Mouse (Mus musculus) CD8-positive naive resting alpha-beta T cell, adult 2 months (primary cell): ENCODE measurements around the gene Sytl5.

Source experiments
- DNase-seq, 2 experiments: peaks; one replicate each; pipeline ENCODE4 v3.0.0; 2022; ENCODE audit warnings: low read depth in 2 of 2, low spot score in 2 of 2

Sytl5 gene

GRCm38 (mm10) chrX:9885322-9885721 lies at the start of gene Sytl5:
Gene Sytl5 (plus strand): TSS chrX:9885622.
- no peak for DNase-seq

- no peak for DNase-seq
Observed at GRCm38 (mm10) chrX:9846628-9847027, 38.8 kb upstream of the Sytl5 start, which contains the start of gene Hypm. Gene Hypm (plus strand): TSS chrX:9846928.

DNA sequence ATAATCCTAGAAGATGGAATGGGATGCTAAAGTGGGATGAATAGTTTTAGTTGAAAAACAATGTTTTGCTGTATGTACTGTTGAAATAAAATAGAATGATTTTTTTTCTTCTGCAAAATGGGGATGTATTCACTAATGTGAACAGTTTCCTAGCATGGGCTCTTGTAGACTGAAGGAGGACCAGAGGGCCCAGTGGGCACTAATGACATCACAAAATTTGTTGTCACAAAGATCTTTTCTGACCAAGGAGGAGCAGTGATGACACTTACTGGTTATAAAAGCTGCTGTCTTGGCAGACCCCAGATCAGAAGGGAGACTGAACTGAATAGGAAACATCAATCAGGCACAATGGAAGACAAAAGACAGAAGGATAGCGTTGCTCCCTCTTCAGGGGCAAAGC lies 36.0 kb upstream of the Sytl5 start, which contains the start of gene H2al3:
Gene H2al3 (plus strand): TSS at position 301 of the 400 bp plus-strand sequence.
- DNase-seq, result no peak

DNA sequence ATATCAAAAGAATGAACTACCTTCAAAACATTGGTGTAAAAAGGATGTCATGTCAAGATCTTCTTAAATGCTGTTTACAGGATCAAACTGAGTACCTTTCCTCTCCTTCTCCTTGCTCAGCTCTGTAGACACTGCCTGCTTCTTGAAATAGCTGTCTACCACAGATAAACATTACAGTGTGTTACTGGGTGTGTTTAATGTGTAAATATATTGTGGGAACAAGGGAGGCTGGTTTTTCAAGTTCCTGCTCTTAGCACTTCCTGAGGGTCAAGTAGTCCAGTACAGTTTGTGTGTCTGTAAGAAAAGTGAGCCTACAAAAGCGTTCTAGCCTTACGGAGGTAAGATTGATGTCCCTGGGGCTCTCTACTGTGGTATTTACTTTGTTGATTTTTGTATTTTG lies 23.6 kb upstream of the Sytl5 start:
- no peak for DNase-seq

- DNase-seq, result no peak
Observed at GRCm38 (mm10) chrX:9875519-9875918, 9.9 kb upstream of the Sytl5 start.

GRCm38 (mm10) chrX:9909572-9909971 lies 24.1 kb downstream of the Sytl5 start:
- no peak for DNase-seq

DNA sequence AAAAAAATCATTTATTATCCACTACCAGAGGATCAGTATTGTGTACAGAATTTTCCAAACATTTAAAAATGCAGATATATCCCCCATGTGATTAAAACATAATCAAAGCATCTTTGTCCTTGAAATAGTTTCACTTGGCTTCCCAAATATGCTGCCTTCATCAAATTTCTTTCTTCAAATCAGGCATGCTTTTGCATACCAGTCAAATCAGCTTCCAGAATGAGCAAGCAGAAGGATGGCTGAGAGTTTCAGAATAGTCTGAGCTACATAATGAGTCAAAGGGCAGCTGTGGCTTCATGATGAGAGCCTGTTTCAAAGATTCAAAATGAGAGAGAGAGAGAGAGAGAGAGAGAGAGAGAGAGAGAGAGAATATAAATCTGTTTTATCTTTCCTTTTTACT lies 48.4 kb downstream of the Sytl5 start:
- DNase-seq, result no peak

DNA sequence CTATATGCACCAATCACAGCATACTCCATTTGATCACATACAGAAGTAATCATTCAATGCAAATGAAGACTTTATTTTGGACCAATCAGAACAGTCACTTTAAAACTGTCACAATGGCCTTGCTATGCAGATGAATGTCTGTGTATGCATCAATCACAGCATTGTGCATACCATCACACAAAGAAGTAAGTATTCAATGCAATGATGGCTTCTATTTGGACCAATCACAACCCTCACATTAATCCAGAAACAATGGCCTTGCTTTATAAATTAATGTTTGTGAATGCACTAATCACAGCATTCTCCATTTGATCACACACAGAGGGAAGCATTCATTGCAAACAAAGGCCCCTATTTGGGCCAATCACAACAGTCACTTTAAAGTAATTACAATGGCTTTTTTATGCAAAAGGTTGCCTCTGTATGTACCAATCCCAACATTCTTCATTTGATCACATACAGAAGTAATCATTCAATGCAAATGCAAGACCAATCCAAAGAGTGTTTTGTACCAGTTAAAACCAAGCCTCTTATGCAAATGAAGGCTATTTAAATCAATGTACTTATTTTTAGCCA lies 98.8 kb downstream of the Sytl5 start:
- no peak for DNase-seq

DNA sequence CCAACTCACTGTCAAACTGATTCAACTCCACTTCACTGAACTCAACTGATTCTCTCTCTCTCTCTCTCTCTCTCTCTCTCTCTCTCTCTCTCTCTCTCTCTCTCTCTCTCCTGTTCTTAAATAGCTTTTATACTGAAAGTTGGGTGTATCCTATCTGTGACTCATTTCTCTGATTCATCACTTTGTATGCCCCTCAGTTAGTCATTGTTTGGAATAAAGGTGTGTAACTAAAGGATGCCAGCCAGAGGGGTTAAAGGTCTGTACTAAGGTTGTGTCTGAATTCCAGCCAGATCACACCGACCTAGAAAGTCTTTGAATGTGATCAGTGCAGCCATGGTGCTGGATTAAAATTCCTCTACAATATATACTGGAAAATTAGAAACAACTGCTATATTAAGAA lies 115.3 kb downstream of the Sytl5 start:
- no peak for DNase-seq

GRCm38 (mm10) chrX:10005946-10006345 lies 120.5 kb downstream of the Sytl5 start:
- no peak for DNase-seq

DNA sequence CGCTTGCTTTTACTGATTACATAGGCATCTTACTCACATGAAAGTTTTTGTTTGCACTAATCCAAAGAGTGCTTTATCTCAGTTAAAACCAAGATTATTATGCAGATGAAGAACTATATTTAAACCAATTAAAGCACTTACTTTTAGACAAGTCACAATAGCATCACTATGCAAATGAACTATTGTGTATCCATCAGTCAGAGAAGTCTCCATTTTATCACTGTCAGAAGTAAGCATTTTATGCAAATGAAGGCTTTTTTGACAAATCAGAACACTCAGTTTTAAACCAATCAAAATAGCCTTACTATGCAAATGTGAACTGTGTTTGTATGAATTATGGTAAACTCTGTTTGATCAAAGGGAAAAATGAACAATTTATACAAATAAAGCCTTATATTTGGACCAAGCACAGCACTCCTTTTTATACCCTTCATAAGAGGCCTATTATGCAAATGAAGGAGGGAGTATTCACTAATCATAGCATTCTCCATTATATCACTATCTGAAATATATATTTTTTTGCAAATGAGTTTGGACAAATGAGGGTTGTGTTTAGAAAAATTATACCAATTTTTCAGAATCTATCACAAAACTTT lies 122.4 kb downstream of the Sytl5 start:
- DNase-seq, result no peak

- no peak for DNase-seq
Observed at GRCm38 (mm10) chrX:10010202-10010601, 124.8 kb downstream of the Sytl5 start.

DNA sequence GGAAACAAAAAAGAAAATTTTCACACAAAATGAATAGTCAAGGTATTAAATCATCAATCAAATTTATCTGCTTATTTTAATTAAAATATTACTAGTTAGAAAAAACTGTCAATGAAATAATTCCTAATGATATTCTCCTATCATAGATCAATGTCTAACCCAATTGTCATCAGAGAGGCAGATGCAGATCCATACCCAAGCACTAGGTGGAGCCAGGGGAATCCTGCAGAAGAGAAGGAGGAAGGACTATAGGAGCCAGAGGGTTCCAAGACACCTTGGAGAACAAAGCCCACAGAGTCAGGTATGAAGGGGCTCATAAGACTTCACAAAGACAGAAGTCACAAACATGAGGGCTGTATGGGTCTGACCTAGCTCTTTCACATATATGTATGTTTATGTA lies 149.2 kb downstream of the Sytl5 start:
- no peak for DNase-seq
